Mouse (Mus musculus) B cell, adult (primary cell): Measurements from ENCODE around the gene Fdps. TPM values are rescaled to one million over a fixed set of nuclear protein-coding genes. Genes with fewer than 3 reads are reported as not detected.

Source experiments
- total RNA-seq: library from RNA; stranded (reverse); gene quantifications from 4 replicates; pipeline ENCODE4 v1.2.4, GENCODE M21; 2023; ENCODE audit not compliant: inconsistent age

Gene Fdps
- total RNA-seq = 16.5 to 21.8 TPM (median 18.6 TPM) in 4 replicates

GRCm38 (mm10) chr3:89101812-89102494 lies at the start of gene Fdps:
Gene Fdps (minus strand): TSS chr3:89101959.

DNA sequence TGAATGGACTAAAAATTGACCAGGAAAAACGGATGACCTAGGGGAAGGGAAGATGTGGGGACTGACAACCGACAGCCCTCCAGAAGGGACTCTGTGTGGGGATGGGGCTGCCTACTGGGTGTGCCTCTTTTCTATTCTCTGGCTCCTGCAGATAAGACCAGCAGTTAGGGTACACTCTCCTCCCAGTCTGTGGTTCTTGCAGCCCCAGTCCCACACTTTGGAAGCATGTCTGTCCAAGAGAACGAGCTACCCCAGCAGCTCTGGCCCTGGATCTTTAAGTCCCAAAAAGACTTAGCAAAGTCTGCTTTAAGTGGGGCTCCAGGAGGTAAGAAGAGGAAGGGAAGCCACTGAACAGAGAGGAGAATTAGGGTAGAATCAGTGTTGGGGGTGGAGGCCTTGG lies 34.2 kb upstream of the Fdps start, which contains the start of gene Pklr:
TSS of gene Pklr (plus strand) at position 185 of the 400 bp plus-strand sequence.

DNA sequence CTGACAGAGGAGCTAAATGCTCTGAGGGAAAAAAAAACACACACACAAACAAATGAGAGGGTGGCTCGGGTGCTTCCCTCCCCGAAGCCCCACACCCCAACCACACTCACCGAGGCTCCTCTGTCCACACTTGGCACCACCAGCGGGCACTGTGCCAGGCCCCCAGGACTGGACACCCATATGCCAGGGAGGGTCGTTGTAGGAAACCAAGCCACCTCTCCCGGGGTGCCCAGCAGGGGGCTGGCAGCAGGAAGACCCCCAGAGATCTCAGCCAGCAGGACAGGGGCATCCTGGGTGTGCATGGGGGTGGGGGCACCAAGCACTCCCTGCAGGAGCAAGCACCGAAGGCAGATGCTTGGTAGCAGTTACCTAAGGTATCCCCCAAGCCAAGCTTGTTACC lies 948 bp downstream of the Fdps start, which contains the start of gene Gm43738:
TSS of gene Gm43738 (minus strand) at position 289 of the 400 bp plus-strand sequence.

DNA sequence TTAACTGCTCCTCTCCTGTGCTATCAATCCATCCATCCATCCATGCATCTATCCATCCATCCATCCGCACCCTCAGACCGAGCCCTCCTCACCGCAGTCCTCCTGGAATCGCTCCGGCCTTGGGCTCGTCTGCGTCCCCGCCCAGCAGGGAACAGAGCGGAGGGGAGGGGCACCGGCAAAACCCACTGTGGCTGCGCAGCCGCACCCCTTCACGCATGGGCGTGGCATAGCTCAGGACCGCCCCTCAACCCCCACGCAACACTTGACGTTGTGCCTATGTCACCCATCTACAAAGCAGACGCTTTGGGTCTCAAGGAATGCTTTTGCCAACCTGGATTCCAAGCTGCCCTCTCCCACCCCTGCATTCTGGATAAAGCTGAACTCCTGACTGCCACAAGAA lies 8.6 kb downstream of the Fdps start, which contains the start of gene Rusc1:
TSS of gene Rusc1 (minus strand) at position 137 of the 400 bp plus-strand sequence.

Other genes starting within 250 kb of the Fdps start
- 11.4 to 14.8 TPM (median 13.5 TPM) in 4 replicates for gene Msto1, start 188.0 kb downstream of the Fdps start, total RNA-seq
- gene Ash1l, start 151.3 kb downstream of the Fdps start, total RNA-seq = 79.9 to 92.8 TPM (median 90.4 TPM) in 4 replicates
- gene Dap3, start 150.8 kb downstream of the Fdps start, total RNA-seq = 88.5 to 93.1 TPM (median 90.6 TPM) in 4 replicates
- 46.6 to 58.3 TPM (median 51.4 TPM) in 4 replicates for gene Rusc1, start 8.6 kb downstream of the Fdps start, total RNA-seq
- gene Gm43738, start 860 bp downstream of the Fdps start, total RNA-seq = not detected in 4 replicates
- gene Pklr, start 34.2 kb upstream of the Fdps start, total RNA-seq = 0.18 TPM in 1 of 4 replicates, not detected in the others
- gene Hcn3, start 58.2 kb upstream of the Fdps start, total RNA-seq = 2.1 to 4.4 TPM (median 4.1 TPM) in 4 replicates
- 137 to 156 TPM (median 153 TPM) in 4 replicates for gene Clk2, start 62.8 kb upstream of the Fdps start, total RNA-seq
- 106 to 112 TPM (median 108 TPM) in 4 replicates for gene Scamp3, start 75.5 kb upstream of the Fdps start, total RNA-seq
- gene Fam189b, start 81.2 kb upstream of the Fdps start, total RNA-seq = 14.0 to 22.6 TPM (median 17.1 TPM) in 4 replicates
- gene Gba, start 101.0 kb upstream of the Fdps start, total RNA-seq = 87.6 to 95.2 TPM (median 90.4 TPM) in 4 replicates
- 7.6 to 14.7 TPM (median 8.8 TPM) in 4 replicates for gene Thbs3, start 113.2 kb upstream of the Fdps start, total RNA-seq
- 208 to 228 TPM (median 213 TPM) in 4 replicates for gene Mtx1, start 125.1 kb upstream of the Fdps start, total RNA-seq
- 0.80 to 2.1 TPM (median 1.1 TPM) in 4 replicates for gene Muc1, start 127.1 kb upstream of the Fdps start, total RNA-seq
- 92.4 to 106 TPM (median 94.3 TPM) in 4 replicates for gene Krtcap2, start 144.0 kb upstream of the Fdps start, total RNA-seq
- 2.8 to 4.4 TPM (median 3.4 TPM) in 4 replicates for gene Trim46, start 144.3 kb upstream of the Fdps start, total RNA-seq
- gene Dpm3, start 157.4 kb upstream of the Fdps start, total RNA-seq = 63.2 to 86.3 TPM (median 79.6 TPM) in 4 replicates
- 136 to 155 TPM (median 153 TPM) in 4 replicates for gene Slc50a1, start 168.6 kb upstream of the Fdps start, total RNA-seq
- 0.48 to 1.5 TPM (median 0.78 TPM) in 4 replicates for gene Efna1, start 179.2 kb upstream of the Fdps start, total RNA-seq
- not detected in 4 replicates for gene Efna3, start 221.0 kb upstream of the Fdps start, total RNA-seq
- not detected in 4 replicates for gene Efna4, start 236.1 kb upstream of the Fdps start, total RNA-seq
- gene Adam15, start 248.0 kb upstream of the Fdps start, total RNA-seq = 4.5 to 7.9 TPM (median 5.5 TPM) in 4 replicates